Mouse (Mus musculus) embryonic facial prominence, embryonic 10.5 days (tissue): ENCODE results near the gene Atf5. TPM values are rescaled to one million over a fixed set of nuclear protein-coding genes. Genes with fewer than 3 reads are reported as not detected.

Experiments
- DNase-seq: peaks from one replicate; pipeline ENCODE4 v3.0.0-alpha.2; 2017; ENCODE audit warnings: low spot score
- H3K27ac ChIP-seq: fragments of 300-500 bp; sonication (generic); replicated peaks from 2 replicates; pipeline ENCODE4 v1.5.1; 2016; ENCODE audit warnings: mild to moderate bottlenecking
- H3K27me3 ChIP-seq: fragments of 300-500 bp; sonication (generic); replicated peaks from 2 replicates; pipeline ENCODE4 v1.6.1; 2016; ENCODE audit warnings: low read depth, mild to moderate bottlenecking; ENCODE audit not compliant: poor library complexity, severe bottlenecking
- H3K36me3 ChIP-seq: fragments of 300-500 bp; sonication (generic); replicated peaks from 2 replicates; pipeline ENCODE4 v1.6.1; 2016; ENCODE audit warnings: mild to moderate bottlenecking, moderate library complexity
- H3K4me1 ChIP-seq: fragments of 300-500 bp; sonication (generic); 2 replicates; pipeline ENCODE4 v1.6.1; 2016
- H3K4me3 ChIP-seq: fragments of 300-500 bp; sonication (generic); 2 replicates; pipeline ENCODE4 v1.5.1; 2016; ENCODE audit warnings: mild to moderate bottlenecking, moderate library complexity
- H3K9me3 ChIP-seq: fragments of 300-500 bp; sonication (generic); 2 replicates; pipeline ENCODE4 v1.6.1; 2016; ENCODE audit warnings: mild to moderate bottlenecking
- WGBS: fragments of 180-500 bp; shearing (Covaris S2); methylation state at CpG from one replicate; pipeline ENCODE4 v1.1.7; 2016; 5-methylcytosine and 5-hydroxymethylcytosine counted together
- polyA plus RNA-seq: library from polyadenylated mRNA; unstranded; fragments of >200 nt; fragmentation: Nextera tagmentation; extraction: Ambion mirVana; gene quantifications from 2 replicates; pipeline ENCODE4 v1.2.1, GENCODE M21; 2016

Atf5 gene
- polyA plus RNA-seq, 1 experiment from 2014 or later = 3.6 TPM

DNA sequence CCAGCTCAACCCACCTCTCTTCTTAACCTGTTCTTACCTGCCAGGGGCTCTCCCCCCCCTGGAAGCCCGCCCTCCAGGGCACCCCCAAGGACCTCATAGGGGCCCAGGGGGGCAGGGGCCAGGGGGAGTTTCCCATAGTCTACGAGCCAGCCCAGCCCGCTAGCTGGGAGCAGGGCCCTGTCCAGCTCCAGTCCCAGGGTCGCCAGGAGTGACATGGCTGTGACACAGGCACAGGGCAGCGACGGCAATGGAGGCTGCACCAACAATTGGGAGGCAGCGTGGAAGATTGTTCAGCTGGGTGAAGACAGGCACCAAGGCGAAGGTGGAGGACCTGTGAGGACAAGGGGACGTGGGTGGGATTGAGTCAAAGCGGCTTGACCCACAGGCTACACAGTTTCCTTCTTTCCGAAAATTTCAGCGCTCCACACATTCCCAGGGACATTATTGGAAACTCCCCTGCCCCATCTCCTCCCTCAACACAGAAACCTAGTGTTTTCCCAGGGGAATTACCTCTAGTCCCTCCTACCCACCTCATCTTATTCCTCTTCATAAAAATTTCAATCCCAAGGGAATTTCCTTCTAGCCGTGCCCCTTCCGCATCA lies 1.4 kb downstream of the Atf5 start:
- H3K36me3 ChIP-seq = peaks cover 64% of the 10 kb centered on the region
- H3K9me3 ChIP-seq = no peaks in the 10 kb centered on the region
- H3K27ac ChIP-seq = peak overlapping the region; percentile 99
- H3K4me3 ChIP-seq = peak overlapping the region; percentile 77
- no peak for DNase-seq
- H3K4me1 ChIP-seq = peaks cover 42% of the 10 kb centered on the region
- H3K27me3 ChIP-seq = no peaks in the 10 kb centered on the region
- WGBS = 28% methylated on average over 14 of the region's 14 CpGs

DNA sequence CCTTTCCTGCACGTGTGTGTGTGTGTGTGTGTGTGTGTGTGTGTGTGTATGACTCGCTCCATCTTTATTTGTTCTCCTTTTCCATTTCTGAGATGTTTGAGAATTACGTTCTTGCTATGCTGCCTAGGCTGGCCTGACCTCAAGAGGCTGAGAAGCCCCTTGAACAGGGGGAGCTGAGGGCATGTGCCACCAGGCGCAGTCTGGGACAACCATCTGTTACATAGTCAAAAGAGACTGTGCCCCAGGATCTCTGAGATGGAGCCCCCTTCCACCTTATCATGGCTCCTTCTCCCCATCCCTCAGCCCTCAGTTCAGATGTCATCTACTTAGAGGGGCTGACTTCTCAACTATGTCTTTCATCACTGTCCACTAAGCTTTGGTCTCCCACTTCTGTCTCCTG lies 2.0 kb downstream of the Atf5 start:
- WGBS = 92% methylated on average over 4 of the region's 4 CpGs
- H3K36me3 ChIP-seq = peaks cover 57% of the 10 kb centered on the region
- peak overlapping the region; percentile 77; the same call in 1 of the 2 replicates for H3K4me3 ChIP-seq

GRCm38 (mm10) chr7:44813985-44814384 lies 2.5 kb downstream of the Atf5 start:
- DNase-seq = no peak
- H3K36me3 ChIP-seq = peaks cover 53% of the 10 kb centered on the region
- 87% methylated on average over 3 of the region's 3 CpGs for WGBS

More for the DNA sequence above, 2.0 kb downstream of the Atf5 start:
- DNase-seq = no peak
- 0 out of 2 replicates have a peak overlapping the region, but pooled peaks have one; percentile 99 for H3K27ac ChIP-seq
- H3K4me1 ChIP-seq = peaks cover 35% of the 10 kb centered on the region
- H3K9me3 ChIP-seq = no peaks in the 10 kb centered on the region
- no peaks in the 10 kb centered on the region for H3K27me3 ChIP-seq

GRCm38 (mm10) chr7:44812651-44813325 lies 3.7 kb downstream of the Atf5 start:
- 92% methylated on average over 20 of the region's 20 CpGs for WGBS
- H3K4me1 ChIP-seq = peaks cover 19% of the 10 kb centered on the region
- DNase-seq = no peak
- H3K27me3 ChIP-seq = no peaks in the 10 kb centered on the region
- H3K9me3 ChIP-seq = no peaks in the 10 kb centered on the region
- peak overlapping the region; percentile 9; the same call in 1 of the 2 replicates for H3K4me3 ChIP-seq
- peaks cover 43% of the 10 kb centered on the region for H3K36me3 ChIP-seq
- H3K27ac ChIP-seq = no peak overlapping the region

More at GRCm38 (mm10) chr7:44813985-44814384, 2.5 kb downstream of the Atf5 start:
- Histone ChIP-seq H3K4me1 (peaks cover 31% of the 10 kb centered on the region), H3K27ac (no peak overlapping the region), H3K4me3 (no peak overlapping the region), H3K27me3 (no peaks in the 10 kb centered on the region), H3K9me3 (no peaks in the 10 kb centered on the region)

DNA sequence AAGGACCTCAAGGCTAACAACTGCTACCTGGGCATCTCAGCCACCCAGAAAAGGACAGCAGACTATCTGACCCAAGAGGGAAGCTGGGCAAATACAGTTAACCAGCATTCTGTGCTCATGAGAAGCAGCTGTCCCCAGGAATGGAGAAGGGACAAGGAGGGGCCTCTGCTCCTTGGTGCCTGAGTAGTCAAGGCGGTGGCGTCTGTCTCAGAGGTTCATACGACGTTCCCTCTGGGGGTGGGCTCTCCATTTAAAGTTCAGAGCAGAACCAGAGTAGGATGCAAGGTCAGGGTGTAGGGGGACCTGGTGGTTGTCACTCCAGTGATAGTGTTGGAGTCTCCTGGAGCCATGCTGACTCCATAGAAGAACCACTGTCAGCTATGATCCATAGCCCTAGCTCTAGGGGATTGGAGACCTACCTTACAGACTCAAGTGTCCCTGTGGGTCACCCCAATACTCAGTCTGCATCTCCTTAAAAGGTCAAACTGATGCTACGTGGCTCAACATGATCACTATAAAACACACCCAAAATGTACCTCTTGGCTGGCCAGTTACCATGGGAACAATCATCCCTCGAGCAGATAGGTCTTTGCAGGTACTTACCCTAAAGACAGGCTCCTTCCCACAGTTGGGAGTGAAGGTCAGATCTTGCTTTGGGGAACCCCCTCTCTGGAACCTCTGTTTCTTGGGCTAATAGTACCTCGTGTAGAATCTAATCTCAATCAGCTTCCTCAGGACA lies 5.5 kb downstream of the Atf5 start:
- Histone ChIP-seq H3K9me3 (no peaks in the 10 kb centered on the region), H3K36me3 (peaks cover 43% of the 10 kb centered on the region), H3K4me1 (peaks cover 11% of the 10 kb centered on the region), H3K27ac (no peak overlapping the region), H3K27me3 (no peaks in the 10 kb centered on the region), H3K4me3 (no peak overlapping the region)
- no peak for DNase-seq
- WGBS = 89% methylated on average over 7 of the region's 7 CpGs

GRCm38 (mm10) chr7:44810365-44810764 lies 6.1 kb downstream of the Atf5 start:
- 84% methylated on average over 4 of the region's 4 CpGs for WGBS
- Histone ChIP-seq H3K27me3 (no peaks in the 10 kb centered on the region), H3K27ac (no peak overlapping the region), H3K36me3 (peaks cover 43% of the 10 kb centered on the region), H3K4me1 (peaks cover 10% of the 10 kb centered on the region), H3K9me3 (no peaks in the 10 kb centered on the region), H3K4me3 (no peak overlapping the region)
- no peak for DNase-seq

- H3K36me3 ChIP-seq = peaks cover 38% of the 10 kb centered on the region
- H3K4me3 ChIP-seq = no peak overlapping the region
- H3K27ac ChIP-seq = no peak overlapping the region
- 91% methylated on average over 3 of the region's 3 CpGs for WGBS
- H3K27me3 ChIP-seq = no peaks in the 10 kb centered on the region
- no peaks in the 10 kb centered on the region for H3K9me3 ChIP-seq
- no peak for DNase-seq
- H3K4me1 ChIP-seq = peaks cover 1% of the 10 kb centered on the region; the same call in 1 of the 2 replicates
Observed at GRCm38 (mm10) chr7:44809466-44809865, 7.0 kb downstream of the Atf5 start.

- 78% methylated on average over 2 of the region's 2 CpGs for WGBS
- H3K4me3 ChIP-seq = no peak overlapping the region
- peaks cover 33% of the 10 kb centered on the region for H3K36me3 ChIP-seq
- no peak overlapping the region for H3K27ac ChIP-seq
- no peak for DNase-seq
- H3K4me1 ChIP-seq = no peaks in the 10 kb centered on the region
- H3K27me3 ChIP-seq = no peaks in the 10 kb centered on the region
- H3K9me3 ChIP-seq = no peaks in the 10 kb centered on the region
Observed at GRCm38 (mm10) chr7:44808927-44809326, 7.5 kb downstream of the Atf5 start.

DNA sequence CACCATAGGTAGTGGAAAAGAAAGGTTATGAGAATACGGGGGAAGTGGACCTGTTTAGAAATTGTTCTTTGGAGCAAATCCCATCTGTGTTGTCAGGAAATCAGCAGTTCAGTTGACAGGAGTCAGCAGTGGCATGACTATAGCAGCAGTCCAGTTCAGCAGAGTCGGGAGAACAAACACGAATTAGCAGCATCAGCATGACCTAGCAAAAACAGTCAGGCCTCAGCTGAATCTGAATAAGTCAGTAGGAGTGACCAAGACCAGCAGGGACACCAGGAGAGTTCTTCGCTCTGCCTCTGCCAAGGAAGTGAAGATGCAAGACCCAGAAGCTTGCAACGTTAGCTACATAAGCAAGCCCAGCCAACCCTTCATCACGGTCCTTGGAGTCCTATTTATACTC lies 23.7 kb downstream of the Atf5 start:
- 84% methylated on average over 6 of the region's 6 CpGs for WGBS
- Histone ChIP-seq H3K4me1 (peaks cover 7% of the 10 kb centered on the region; the same call in 1 of the 2 replicates), H3K27me3 (no peaks in the 10 kb centered on the region), H3K9me3 (peaks cover 12% of the 10 kb centered on the region; the same call in 1 of the 2 replicates), H3K4me3 (no peak overlapping the region), H3K36me3 (no peaks in the 10 kb centered on the region), H3K27ac (no peak overlapping the region)
- no peak for DNase-seq

GRCm38 (mm10) chr7:44790066-44790465 lies 26.4 kb downstream of the Atf5 start:
- 58% methylated on average over 4 of the region's 4 CpGs for WGBS
- no peak overlapping the region for H3K27ac ChIP-seq
- H3K27me3 ChIP-seq = no peaks in the 10 kb centered on the region
- H3K4me1 ChIP-seq = peaks cover 7% of the 10 kb centered on the region; the same call in 1 of the 2 replicates
- no peaks in the 10 kb centered on the region for H3K36me3 ChIP-seq
- no peak for DNase-seq
- H3K4me3 ChIP-seq = no peak overlapping the region
- peaks cover 9% of the 10 kb centered on the region; the same call in 1 of the 2 replicates for H3K9me3 ChIP-seq

DNA sequence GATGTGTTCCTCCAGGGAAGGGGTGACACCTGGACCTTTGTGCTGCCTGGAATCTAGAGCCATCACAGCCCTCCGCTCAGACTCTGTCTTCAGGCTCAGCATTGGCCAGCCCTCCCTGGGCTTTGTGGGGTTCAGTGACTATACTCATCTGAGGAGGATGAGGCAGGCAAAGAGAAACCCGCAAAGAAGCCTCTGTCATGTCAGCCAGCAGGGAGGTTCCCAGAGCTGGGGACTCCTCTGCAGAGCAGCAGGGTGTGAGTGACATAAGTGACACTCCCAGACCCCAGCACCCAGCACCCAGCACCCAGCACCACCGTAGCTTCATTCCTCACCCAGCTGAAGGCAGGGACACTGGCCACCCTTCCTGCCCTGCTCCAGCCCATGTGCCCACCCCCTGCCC lies 26.9 kb downstream of the Atf5 start:
- peaks cover 7% of the 10 kb centered on the region; the same call in 1 of the 2 replicates for H3K4me1 ChIP-seq
- peaks cover 9% of the 10 kb centered on the region; the same call in 1 of the 2 replicates for H3K9me3 ChIP-seq
- no peak overlapping the region for H3K27ac ChIP-seq
- H3K27me3 ChIP-seq = no peaks in the 10 kb centered on the region
- no peak overlapping the region for H3K4me3 ChIP-seq
- DNase-seq = no peak
- H3K36me3 ChIP-seq = no peaks in the 10 kb centered on the region
- 70% methylated on average over 3 of the region's 3 CpGs for WGBS

- Histone ChIP-seq H3K27me3 (no peaks in the 10 kb centered on the region), H3K36me3 (peaks cover 31% of the 10 kb centered on the region), H3K4me3 (no peak overlapping the region), H3K27ac (no peak overlapping the region), H3K9me3 (no peaks in the 10 kb centered on the region), H3K4me1 (no peaks in the 10 kb centered on the region)
- 91% methylated on average over 8 of the region's 8 CpGs for WGBS
- DNase-seq = no peak
Observed at GRCm38 (mm10) chr7:44780101-44780500, 36.4 kb downstream of the Atf5 start.
